Mouse (Mus musculus): ENCODE data around the gene Cmtm1.

The Cmtm1 gene

DNA sequence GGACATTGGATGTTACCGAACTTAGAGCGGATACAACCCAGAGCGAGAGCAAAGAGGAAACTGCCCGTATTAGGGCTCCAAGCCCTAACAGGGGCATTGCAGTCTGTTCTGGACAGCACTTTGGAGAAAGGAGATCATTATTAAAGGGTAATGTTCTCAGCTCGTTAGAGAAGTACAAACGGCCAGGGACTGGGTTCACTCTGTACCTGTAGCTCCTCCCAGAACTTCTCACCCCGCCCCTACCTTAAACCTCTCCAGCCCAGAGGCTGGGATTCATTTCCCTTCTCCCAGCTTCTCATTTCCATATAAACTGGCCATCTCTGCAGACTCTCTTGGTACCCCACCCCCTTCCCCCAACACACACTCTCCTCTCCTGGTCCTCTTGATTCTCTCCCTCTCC is 58.5 kb downstream of the Cmtm1 start:
- ChIA-PET CTCF (interaction anchor here in 3 of 4 experiments (0.6 to 1.6 kb wide), 15 partner anchors 10 to 340 kb away, joined by 3 to 6 read pairs (median 4); partner anchors contain the start of genes Bean1 (in 1 of the 3) and Terb1 (in 1 of the 3)), POLR2A (interaction anchor here in 3 of 4 experiments (0.6 to 2.4 kb wide), 15 partner anchors 9 to 351 kb away, joined by 3 to 9 read pairs (median 3); partner anchors contain the start of gene Dync1li2 (in 2 of the 3))

DNA sequence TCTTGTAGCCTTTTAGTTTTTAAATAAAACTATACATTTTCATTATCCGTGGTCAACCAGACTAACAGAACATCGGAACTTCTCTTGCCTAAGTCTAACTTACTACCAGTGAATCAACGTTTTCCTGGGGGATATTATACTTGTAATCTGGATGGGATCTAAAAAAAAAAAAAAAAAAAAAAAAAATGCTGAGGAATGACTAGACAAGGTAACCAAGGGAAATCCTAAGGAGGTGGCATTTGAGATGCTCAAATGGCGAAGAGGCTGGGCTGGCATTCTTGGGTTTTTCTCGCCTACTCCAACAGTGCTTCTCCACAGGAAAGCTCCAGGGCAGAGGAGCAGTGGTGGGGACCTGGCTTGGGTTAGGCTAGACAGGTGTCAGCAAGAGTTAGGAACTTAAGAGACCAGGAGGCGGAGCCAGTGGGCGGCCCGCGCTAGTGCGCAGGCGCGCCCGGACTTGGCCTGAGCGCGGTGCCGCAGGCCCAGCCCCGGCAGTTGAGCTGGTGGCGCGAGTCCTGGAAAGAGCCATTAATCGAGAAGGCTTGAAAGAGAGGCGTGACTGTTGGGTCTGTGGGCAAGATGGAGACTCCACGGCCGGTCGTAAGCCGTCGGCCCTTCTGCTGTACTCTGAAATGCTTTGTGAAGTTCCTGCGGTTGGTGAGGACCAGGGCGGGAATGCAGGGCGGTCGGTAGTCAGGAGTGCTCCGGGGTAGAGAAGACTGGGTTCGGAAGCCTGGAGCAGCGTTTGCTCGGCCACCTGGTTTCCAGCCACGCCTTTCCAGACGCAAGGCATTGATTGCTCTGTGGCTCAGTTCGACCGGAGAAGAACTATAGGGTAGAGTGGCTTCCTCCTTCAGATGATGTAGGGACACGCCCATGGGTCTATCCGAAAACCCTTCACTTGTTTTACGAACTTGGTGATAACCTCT is 59.2 kb downstream of the Cmtm1 start, which contains the start of gene Cklf:
Gene Cklf (plus strand): TSS at position 423 of the 929 bp plus-strand sequence.
- ChIA-PET CTCF (interaction anchor here (0.5 to 1.6 kb wide), 23 partner anchors 9 to 1399 kb away, joined by 3 to 6 read pairs (median 4); partner anchors contain the start of genes Bean1 (in 1 of the 4), Dync1li2 (in 1 of the 4) and Terb1 (in 1 of the 4)), POLR2A (interaction anchor here in 3 of 4 experiments (0.6 to 2.4 kb wide), 17 partner anchors 10 to 352 kb away, joined by 3 to 9 read pairs (median 3); partner anchors contain the start of genes Dync1li2 (in 2 of the 3) and Pdp2 (in 1 of the 3))

DNA sequence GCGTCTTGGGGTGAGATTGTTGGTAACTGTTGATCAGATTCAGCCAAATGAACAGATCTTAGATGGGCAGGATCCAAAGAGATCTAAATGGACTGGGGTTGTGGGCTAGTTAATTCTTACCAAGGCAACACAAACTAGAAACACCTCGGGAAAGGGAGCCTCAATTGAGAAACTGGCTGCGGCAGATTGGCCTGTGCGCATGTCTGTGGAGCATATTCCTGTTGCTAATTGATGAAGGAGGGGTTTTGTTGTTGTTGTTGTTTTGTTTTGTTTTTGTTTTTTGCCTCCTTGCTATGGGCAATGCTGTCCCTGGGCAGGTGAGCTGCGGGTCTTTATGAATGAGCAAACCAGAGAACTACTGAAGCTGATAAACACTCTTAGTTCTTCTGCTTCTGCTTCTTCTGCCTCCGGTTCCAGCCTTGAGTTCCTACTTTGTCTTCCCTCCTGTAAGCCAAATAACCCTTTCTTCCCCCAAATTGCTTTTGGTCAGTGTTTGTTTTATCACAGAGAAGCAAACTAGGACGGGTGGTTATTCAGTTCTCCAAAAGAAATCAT is 60.4 kb downstream of the Cmtm1 start:
- ChIA-PET POLR2A (interaction anchor here in 2 of 4 experiments (0.8 to 1.3 kb wide), 2 partner anchors 342 to 348 kb away, joined by 3 read pairs; partner anchors contain the start of gene Pdp2 (in 1 of the 2)), CTCF (no interaction called here)

- ChIA-PET POLR2A (interaction anchor here in 1 of 4 experiments (0.5 to 0.6 kb wide), 2 partner anchors 149 to 207 kb away, joined by 4 read pairs; no protein-coding TSS in a partner anchor), CTCF (no interaction called here)
These were observed 61.7 kb downstream of the Cmtm1 start, which contains the start of gene Tk2 for GRCm38 (mm10) chr8:104248276-104248675. TSS of gene Tk2 (minus strand) at chr8:104248558.

DNA sequence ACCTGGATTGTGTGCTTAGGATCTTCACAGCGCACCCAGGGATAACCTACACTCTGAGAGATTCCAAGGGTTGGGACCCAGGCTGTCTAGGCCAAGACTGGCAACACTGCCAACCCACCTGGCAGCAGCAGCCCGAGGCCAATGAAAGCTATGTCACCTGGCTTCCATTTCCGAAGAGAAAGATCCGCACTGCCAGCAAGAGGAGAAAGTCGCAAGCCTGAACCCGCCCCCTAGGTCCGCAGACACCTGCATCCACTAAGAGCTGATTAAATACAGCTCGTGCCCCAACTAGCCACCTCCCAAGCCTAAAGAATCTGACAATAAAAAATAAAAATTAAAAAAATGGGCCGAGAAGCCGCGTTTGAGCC is 62.1 kb downstream of the Cmtm1 start:
- POLR2A ChIA-PET: interaction anchor here in 1 of 4 experiments (0.5 kb wide), 1 partner anchor 207 kb away, joined by 4 read pairs; no protein-coding TSS in a partner anchor
- CTCF ChIA-PET: no interaction called here

- CTCF ChIA-PET: interaction anchor here in 1 of 4 experiments (0.6 kb wide), 1 partner anchor 322 kb away, joined by 3 read pairs; no protein-coding TSS in a partner anchor
- POLR2A ChIA-PET: interaction anchor here in 1 of 4 experiments (0.9 to 1.0 kb wide), 2 partner anchors 12 to 195 kb away, joined by 3 to 5 read pairs; partner anchors contain the start of gene Dync1li2
These were observed 62.7 kb downstream of the Cmtm1 start for GRCm38 (mm10) chr8:104247054-104247907.

DNA sequence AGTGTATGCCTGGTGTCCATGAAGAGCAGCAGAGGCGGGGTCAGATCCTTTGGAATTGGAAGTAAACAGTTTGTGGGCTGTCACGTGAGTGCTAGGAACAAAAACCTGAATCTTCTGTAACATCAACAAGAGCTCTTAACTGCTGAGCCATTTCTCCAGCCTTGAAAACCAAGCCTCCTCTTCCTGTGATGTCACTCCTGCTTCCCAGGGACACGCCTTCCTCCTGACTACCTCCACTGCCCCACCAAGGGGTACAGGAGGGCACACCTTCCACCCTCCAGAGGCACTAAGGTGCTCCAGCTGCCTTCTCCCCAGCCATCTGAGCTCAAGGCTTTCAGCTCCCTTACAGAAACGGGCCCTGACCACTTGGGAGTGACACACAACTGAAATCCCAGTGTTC is 63.3 kb downstream of the Cmtm1 start:
- POLR2A ChIA-PET: interaction anchor here in 1 of 4 experiments (0.9 to 1.0 kb wide), 2 partner anchors 12 to 196 kb away, joined by 3 to 5 read pairs; partner anchors contain the start of gene Dync1li2

More for the DNA sequence above, 63.3 kb downstream of the Cmtm1 start:
- CTCF ChIA-PET: interaction anchor here in 1 of 4 experiments (0.6 kb wide), 1 partner anchor 323 kb away, joined by 3 read pairs; no protein-coding TSS in a partner anchor
